Comparison of ENCODE assay signal across 11 mouse cellular contexts in genomic region chr11:7065388-7065787, GRCm38 (mm10). TPM values are rescaled to one million over a fixed set of nuclear protein-coding genes. Genes with fewer than 3 reads are reported as not detected.
DNase-seq lines count a peak whose midpoint lies in the region; ATAC-seq and TF ChIP-seq lines count a peak whose summit lies in the region.
"Had no signal": no experiment of that assay in that cellular context is flagged by ENCODE, and none has a peak within 500 bp of the region (broad histone marks: within the 10 kb centered on the region; RNA-seq: fewer than 3 reads in every experiment).

No protein-coding gene starts in this region.

- H3K4me2 ChIP-seq in hindbrain, embryonic 11.5 days (replicated peaks; ENCODE audit: low read depth, low read length): no peak overlapping the region
- peak overlapping the region; percentile 80 for H3K4me2 ChIP-seq in forebrain, postnatal 0 days (ENCODE audit: low read depth)
- peak overlapping the region; percentile 87 for H3K4me2 ChIP-seq in midbrain, embryonic 15.5 days

- H3K27me3 ChIP-seq in hindbrain, embryonic 10.5 days (ENCODE audit: insufficient read depth, poor library complexity, severe bottlenecking): peaks cover 69% of the 10 kb centered on the region
- H3K27me3 ChIP-seq in hindbrain, embryonic 11.5 days (ENCODE audit: control insufficient read depth, insufficient read depth, low read length): peaks cover 33% of the 10 kb centered on the region
- H3K27me3 ChIP-seq in forebrain, postnatal 0 days (ENCODE audit: insufficient read depth, low read length): peaks cover 3% of the 10 kb centered on the region; the same call in 1 of the 2 replicates
- peaks cover 17% of the 10 kb centered on the region for H3K27me3 ChIP-seq in midbrain, embryonic 15.5 days (replicated peaks)
- no peaks in the 10 kb centered on the region; the same call in 1 of the 2 replicates for H3K27me3 ChIP-seq in thymus, adult 2 months (ENCODE audit: control insufficient read depth, insufficient read depth, low read length)

- ATAC-seq in hindbrain, embryonic 11.5 days (ENCODE audit: low FRiP score): no peak
- ATAC-seq in forebrain, postnatal 0 days: no peak
- ATAC-seq in midbrain, embryonic 15.5 days (replicated peaks): no peak

- H3K9ac ChIP-seq in hindbrain, embryonic 11.5 days (ENCODE audit: low read depth, low read length): no peak overlapping the region
- peak overlapping the region; percentile 81 for H3K9ac ChIP-seq in forebrain, postnatal 0 days
- H3K9ac ChIP-seq in midbrain, embryonic 15.5 days: 0 out of 2 replicates have a peak overlapping the region, but pooled peaks have one; percentile 29

- H3K4me3 ChIP-seq in hindbrain, embryonic 10.5 days: peak overlapping the region; percentile 63; the same call in 1 of the 2 replicates
- no peak overlapping the region for H3K4me3 ChIP-seq in hindbrain, embryonic 11.5 days (ENCODE audit: low read depth, low read length)
- H3K4me3 ChIP-seq in cortical plate, adult 2 months (ENCODE audit: insufficient read depth, low read length): peak overlapping the region; percentile 93
- peak overlapping the region; percentile 70 for H3K4me3 ChIP-seq in forebrain, postnatal 0 days (ENCODE audit: low read depth, low read length)
- peak overlapping the region; percentile 62 for H3K4me3 ChIP-seq in midbrain, embryonic 15.5 days
- no peak overlapping the region for H3K4me3 ChIP-seq in thymus, adult 2 months (ENCODE audit: control insufficient read depth, insufficient read depth, low read length)

- H3K36me3 ChIP-seq in hindbrain, embryonic 10.5 days: no peaks in the 10 kb centered on the region
- H3K36me3 ChIP-seq in hindbrain, embryonic 11.5 days (ENCODE audit: control insufficient read depth, insufficient read depth, low read length): no peaks in the 10 kb centered on the region
- no peaks in the 10 kb centered on the region for H3K36me3 ChIP-seq in forebrain, postnatal 0 days (ENCODE audit: insufficient read depth)
- no peaks in the 10 kb centered on the region for H3K36me3 ChIP-seq in midbrain, embryonic 15.5 days (replicated peaks)
- no peaks in the 10 kb centered on the region for H3K36me3 ChIP-seq in thymus, adult 2 months (ENCODE audit: control insufficient read depth, insufficient read depth, low read length)

- DNase-seq in hindbrain, embryonic 10.5 days (ENCODE audit: low spot score): no peak
- DNase-seq in hindbrain, embryonic 11.5 days (ENCODE audit: low spot score): no peak
- no peak for DNase-seq in forebrain, postnatal 0 days
- no peak for DNase-seq in thymus, adult 2 months
- DNase-seq in adrenal gland, adult (ENCODE audit: inconsistent age in 2 of 2, low spot score in 1 of 2): no peak
- no peak for DNase-seq in embryo, embryonic 10.5 days (ENCODE audit: low spot score)
- DNase-seq: adrenal gland, adult 2 months had no signal

- no peaks in the 10 kb centered on the region for H3K9me3 ChIP-seq in hindbrain, embryonic 10.5 days
- H3K9me3 ChIP-seq in hindbrain, embryonic 11.5 days (ENCODE audit: control insufficient read depth, low read length): no peaks in the 10 kb centered on the region
- H3K9me3 ChIP-seq in forebrain, postnatal 0 days (ENCODE audit: low read length): no peaks in the 10 kb centered on the region
- H3K9me3 ChIP-seq in midbrain, embryonic 15.5 days: no peaks in the 10 kb centered on the region

- TF ChIP-seq CTCF in cortical plate, adult 2 months (IDR thresholded peaks at IDR 0.05; ENCODE audit: extremely low read depth, insufficient read depth, low read length): no peak
- no peak for TF ChIP-seq CTCF in forebrain, postnatal 0 days (IDR thresholded peaks at IDR 0.05; ENCODE audit: low read depth)
- TF ChIP-seq CTCF in thymus, adult 2 months (IDR thresholded peaks at IDR 0.05; ENCODE audit: borderline replicate concordance, control insufficient read depth, extremely low read depth, insufficient read depth, low read length, poor library complexity): no peak

- peaks cover 30% of the 10 kb centered on the region for H3K4me1 ChIP-seq in hindbrain, embryonic 10.5 days (replicated peaks)
- H3K4me1 ChIP-seq in hindbrain, embryonic 11.5 days (replicated peaks; ENCODE audit: control insufficient read depth, insufficient read depth, low read length): peaks cover 6% of the 10 kb centered on the region
- peaks cover 11% of the 10 kb centered on the region; the same call in 1 of the 2 replicates for H3K4me1 ChIP-seq in cortical plate, adult 2 months (ENCODE audit: control insufficient read depth, insufficient read depth, low read length)
- no peaks in the 10 kb centered on the region for H3K4me1 ChIP-seq in forebrain, postnatal 0 days (ENCODE audit: insufficient read depth)
- peaks cover 30% of the 10 kb centered on the region for H3K4me1 ChIP-seq in midbrain, embryonic 15.5 days
- no peaks in the 10 kb centered on the region for H3K4me1 ChIP-seq in thymus, adult 2 months (replicated peaks; ENCODE audit: control insufficient read depth, insufficient read depth, low read length)

- no peak overlapping the region for H3K27ac ChIP-seq in hindbrain, embryonic 10.5 days
- H3K27ac ChIP-seq in hindbrain, embryonic 11.5 days (ENCODE audit: low read depth, low read length): no peak overlapping the region
- H3K27ac ChIP-seq in cortical plate, adult 2 months (ENCODE audit: insufficient read depth, low read length): peak overlapping the region; percentile 55; the same call in 1 of the 2 replicates
- H3K27ac ChIP-seq in forebrain, postnatal 0 days (ENCODE audit: low read depth, low read length): no peak overlapping the region
- H3K27ac ChIP-seq in midbrain, embryonic 15.5 days: no peak overlapping the region
- H3K27ac ChIP-seq in thymus, adult 2 months (ENCODE audit: control insufficient read depth, insufficient read depth, low read length): no peak overlapping the region

- no peak for TF ChIP-seq POLR2A in cortical plate, adult 2 months (IDR thresholded peaks at IDR 0.05; ENCODE audit: extremely low read depth, insufficient read depth, low read length)
- TF ChIP-seq POLR2A in thymus, adult 2 months (IDR thresholded peaks at IDR 0.05; ENCODE audit: control insufficient read depth, extremely low read depth, insufficient read depth, low read length, poor library complexity): no peak

- WGBS in hindbrain, embryonic 10.5 days: 7% methylated on average over 4 of the region's 4 CpGs
- 14% methylated on average over 4 of the region's 4 CpGs for WGBS in hindbrain, embryonic 11.5 days
- 7% methylated on average over 4 of the region's 4 CpGs for WGBS in forebrain, postnatal 0 days
- 4% methylated on average over 4 of the region's 4 CpGs for WGBS in midbrain, embryonic 15.5 days
- WGBS in thymus, adult 2 months: 5% methylated on average over 4 of the region's 4 CpGs

RNA-seq across cellular contexts. Expression of gene Adcy1, which starts 2.1 kb away (rescaled TPM):
- polyA plus RNA-seq in hindbrain, embryonic 10.5 days (2016; fragmentation: Nextera tagmentation; extraction: Ambion mirVana): 1.1 and 1.4 TPM in 2 replicates
- polyA plus RNA-seq in hindbrain, embryonic 11.5 days (2014; fragmentation: Nextera tagmentation; extraction: Ambion mirVana): 1.8 and 2.0 TPM in 2 replicates
- 181 and 217 TPM in 2 replicates for polyA plus RNA-seq in cortical plate, adult 2 months (2012; rRNA removed)
- total RNA-seq in forebrain, postnatal 0 days (2014; rRNA removed): 115 and 159 TPM in 2 replicates
- polyA plus RNA-seq in forebrain, postnatal 0 days (2015; fragmentation: Nextera tagmentation; extraction: Ambion mirVana): 12.6 and 13.6 TPM in 2 replicates
- 8.1 and 8.4 TPM in 2 replicates for polyA plus RNA-seq in midbrain, embryonic 15.5 days (2015; fragmentation: Nextera tagmentation; extraction: Ambion mirVana)
- 1.5 and 2.3 TPM in 2 replicates for polyA plus RNA-seq in thymus, adult 2 months (2012; rRNA removed)
- total RNA-seq: common myeloid progenitor, adult 5-6 weeks; granulocyte monocyte progenitor cell, adult 5-6 weeks had no signal

Comparison
In these comparisons a context has a peak if more than half of its experiments do, and no peak if none do; other contexts are left out.
1. H3K4me3 ChIP-seq: peak in hindbrain, embryonic 10.5 days (single experiment), cortical plate, adult 2 months (single experiment), forebrain, postnatal 0 days (single experiment) and midbrain, embryonic 15.5 days (single experiment); none in hindbrain, embryonic 11.5 days (single experiment) and thymus, adult 2 months (single experiment).
2. RNA of gene Adcy1, which starts 2.1 kb away (polyA plus RNA-seq): 181 to 217 TPM in cortical plate, adult 2 months; 12.6 to 13.6 TPM in forebrain, postnatal 0 days, 8.1 to 8.4 TPM in midbrain, embryonic 15.5 days, 1.5 to 2.3 TPM in thymus, adult 2 months, 1.8 to 2.0 TPM in hindbrain, embryonic 11.5 days and 1.1 to 1.4 TPM in hindbrain, embryonic 10.5 days; every median in the first group is over 10 times any median in the second.